Mouse (Mus musculus): ENCODE results near the gene Olfr824.
"Not testable (repeated sequence)": the region's sequence is repeated elsewhere in the genome, so short reads cannot be mapped to it uniquely, and the experiment has no call there.

The Olfr824 gene

DNA sequence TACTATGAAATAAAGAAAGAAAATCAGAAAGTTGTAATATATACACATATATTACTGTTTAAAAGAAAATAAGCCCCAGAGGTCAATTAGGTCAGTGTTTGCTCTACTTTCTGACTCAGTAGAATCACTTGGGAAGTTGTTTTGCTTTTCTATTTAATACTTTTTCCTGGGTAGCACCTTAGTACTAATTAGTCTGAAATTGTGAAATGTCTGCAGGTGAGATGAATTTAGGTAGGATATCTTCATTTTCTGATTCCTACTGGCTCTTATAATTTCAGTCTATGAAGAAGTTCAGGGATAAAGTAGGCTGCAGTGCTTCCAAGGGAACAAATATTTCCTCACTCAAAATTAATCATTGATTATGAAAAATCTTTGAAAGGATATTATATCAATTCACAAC lies at the start of gene Olfr824:
Olfr824 (minus strand) TSS at position 101 of the 400 bp plus-strand sequence.
- not testable (repeated sequence) for DNase-seq (ENCODE audit: low read depth, low spot score)

DNA sequence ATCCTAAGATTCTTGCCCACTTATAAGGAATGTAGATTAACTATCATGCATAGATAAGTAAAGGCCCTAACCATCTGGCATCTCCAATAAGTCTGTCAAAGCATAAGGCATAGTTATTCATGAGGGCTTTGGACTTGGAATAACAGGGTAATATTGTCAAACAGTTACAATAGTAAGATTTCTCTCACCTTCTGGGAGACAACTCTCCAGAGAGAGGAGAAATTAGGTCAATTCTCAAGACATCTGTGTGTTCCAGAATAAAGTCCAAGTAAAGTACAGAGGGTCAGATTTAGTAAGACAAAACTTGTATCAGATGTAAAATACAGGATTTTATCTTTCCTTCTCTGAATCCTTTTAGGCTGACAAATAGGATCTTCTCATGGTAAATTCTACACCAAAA lies 36.9 kb upstream of the Olfr824 start, which contains the start of gene Olfr825:
Olfr825 (minus strand) TSS at position 101 of the 400 bp plus-strand sequence.
- DNase-seq (ENCODE audit: low read depth, low spot score) = no peak

DNA sequence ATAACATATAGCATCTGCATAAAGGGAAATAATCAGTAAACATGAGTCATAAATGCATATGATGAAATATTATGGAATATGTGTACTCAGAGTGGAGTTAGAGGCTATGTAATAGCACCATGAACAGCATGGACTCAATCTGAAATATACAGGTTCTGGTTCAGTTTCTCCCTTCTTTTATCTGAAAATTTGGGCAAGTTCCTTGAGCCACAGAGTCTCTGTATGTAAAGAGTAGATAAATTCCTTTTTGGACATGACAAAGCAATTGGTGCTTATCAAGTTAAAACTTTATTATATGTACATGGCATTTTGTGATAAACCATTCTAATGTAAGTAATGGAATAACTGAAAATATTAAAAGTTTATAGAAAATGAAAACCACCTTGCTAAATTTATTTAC lies 35.4 kb upstream of the Olfr824 start:
- DNase-seq (ENCODE audit: low read depth, low spot score) = no peak

DNA sequence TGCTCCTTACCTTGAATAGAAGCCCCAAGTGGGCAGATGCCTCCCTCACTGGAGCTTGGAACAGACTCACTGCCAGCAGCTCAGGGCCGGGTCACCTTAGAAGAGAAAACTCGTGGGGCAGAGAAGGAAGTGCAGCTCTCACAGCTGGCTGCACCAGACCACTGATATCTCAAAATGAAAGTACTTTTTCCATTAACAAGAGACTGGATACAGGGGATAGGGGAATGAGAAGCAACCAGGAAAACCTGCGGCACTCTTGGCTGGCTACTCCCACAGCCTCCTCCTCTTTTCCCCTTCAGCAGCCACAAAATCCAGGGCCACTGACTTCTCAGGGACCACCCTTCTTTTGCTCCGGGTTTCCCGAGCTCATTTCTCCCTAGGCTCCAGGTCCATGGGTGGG lies 14.3 kb upstream of the Olfr824 start:
- DNase-seq (ENCODE audit: low read depth, low spot score) = no peak

DNA sequence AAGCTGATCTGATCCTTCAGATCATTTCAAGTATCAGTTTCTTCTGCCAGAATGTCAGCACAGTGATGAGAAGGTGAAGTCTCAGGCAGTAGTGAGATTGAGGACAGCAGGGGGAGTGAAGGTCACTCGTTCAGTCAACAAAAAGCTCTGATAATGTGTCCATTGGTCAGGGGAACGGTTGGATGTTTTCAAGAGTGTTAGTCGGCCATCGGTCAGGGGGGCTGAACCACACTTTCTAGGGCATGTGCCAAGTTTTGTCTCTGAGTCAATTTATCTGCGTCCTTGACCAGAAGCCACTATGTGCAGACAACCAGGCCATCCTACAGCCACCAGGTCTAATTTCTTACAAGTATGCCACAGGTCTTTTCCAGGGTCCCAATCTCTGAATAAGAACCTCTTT lies 12.7 kb upstream of the Olfr824 start:
- DNase-seq (ENCODE audit: low read depth, low spot score) = not testable (repeated sequence)

DNA sequence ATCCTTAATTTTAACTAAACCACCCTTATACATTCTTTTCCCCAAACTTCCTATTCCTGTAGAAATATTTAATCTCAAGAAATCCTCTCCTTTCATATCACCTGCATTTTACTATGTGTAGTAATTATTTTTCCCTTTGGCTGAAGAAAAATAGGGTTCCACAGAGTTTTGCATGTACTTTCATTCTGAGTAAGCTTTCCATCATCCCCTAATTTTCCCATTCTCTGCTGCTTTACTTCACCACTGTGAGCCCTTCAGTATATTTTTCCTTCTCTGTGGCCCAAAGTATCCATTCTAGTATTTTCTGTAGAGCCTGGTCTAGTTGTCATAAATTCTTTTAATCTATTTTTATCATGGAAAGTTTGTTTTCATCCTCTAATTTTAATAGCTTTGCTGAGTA lies 5.0 kb upstream of the Olfr824 start:
- no peak for DNase-seq (ENCODE audit: low read depth, low spot score)

DNA sequence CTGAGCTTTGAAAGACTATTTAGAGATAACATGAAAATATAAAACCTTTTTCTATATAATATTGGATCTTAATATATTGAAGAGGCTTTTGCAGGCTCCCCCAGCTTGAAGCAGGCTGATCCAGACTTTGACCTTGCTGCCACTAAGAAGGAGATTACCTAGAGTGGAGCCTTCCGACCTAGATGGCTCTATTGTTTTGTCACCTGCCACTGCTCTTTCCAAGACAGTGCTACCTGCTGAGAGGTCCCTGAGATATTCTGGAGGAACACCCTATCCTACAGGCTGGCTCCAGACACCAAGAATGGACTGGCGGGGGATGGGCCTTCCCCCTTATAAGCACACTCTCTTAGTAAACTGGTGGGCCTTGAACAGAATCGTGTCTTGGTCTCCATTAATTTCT lies 13.8 kb downstream of the Olfr824 start:
- DNase-seq (ENCODE audit: low read depth, low spot score) = not testable (repeated sequence)

DNA sequence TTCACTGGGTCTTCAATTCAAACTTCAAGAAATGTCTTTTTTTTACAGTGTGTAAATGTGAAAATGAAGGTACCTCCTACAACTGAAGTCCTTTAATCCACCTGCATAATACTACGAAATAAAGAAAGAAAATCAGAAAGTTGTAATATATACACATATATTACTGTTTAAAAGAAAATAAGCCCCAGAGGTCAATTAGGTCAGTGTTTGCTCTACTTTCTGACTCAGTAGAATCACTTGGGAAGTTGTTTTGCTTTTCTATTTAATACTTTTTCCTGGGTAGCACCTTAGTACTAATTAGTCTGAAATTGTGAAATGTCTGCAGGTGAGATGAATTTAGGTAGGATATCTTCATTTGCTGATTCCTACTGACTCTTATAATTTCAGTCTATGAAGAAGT lies 14.5 kb downstream of the Olfr824 start, which contains the start of gene Olfr823:
Olfr823 (minus strand) TSS at position 101 of the 400 bp plus-strand sequence.
- DNase-seq (ENCODE audit: low read depth, low spot score) = not testable (repeated sequence)

DNA sequence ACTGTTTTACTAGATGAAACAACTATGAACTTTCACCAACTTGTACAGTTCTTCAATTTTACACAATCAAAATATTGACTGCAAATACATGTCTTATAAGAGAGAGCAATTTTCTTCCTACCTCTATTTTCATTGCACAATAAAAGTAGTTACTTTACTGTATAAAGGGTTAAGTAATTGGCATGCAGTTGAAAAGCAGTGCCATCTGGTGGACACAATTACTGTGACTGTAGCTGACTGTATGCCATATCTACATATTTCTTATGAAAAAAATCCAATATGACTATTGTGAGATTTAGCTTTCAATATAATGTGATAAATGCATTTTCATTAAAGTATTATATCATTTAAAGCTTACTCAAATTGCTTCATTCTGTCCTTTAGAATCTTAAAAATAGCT lies 33.7 kb downstream of the Olfr824 start:
- DNase-seq (ENCODE audit: low read depth, low spot score) = no peak

DNA sequence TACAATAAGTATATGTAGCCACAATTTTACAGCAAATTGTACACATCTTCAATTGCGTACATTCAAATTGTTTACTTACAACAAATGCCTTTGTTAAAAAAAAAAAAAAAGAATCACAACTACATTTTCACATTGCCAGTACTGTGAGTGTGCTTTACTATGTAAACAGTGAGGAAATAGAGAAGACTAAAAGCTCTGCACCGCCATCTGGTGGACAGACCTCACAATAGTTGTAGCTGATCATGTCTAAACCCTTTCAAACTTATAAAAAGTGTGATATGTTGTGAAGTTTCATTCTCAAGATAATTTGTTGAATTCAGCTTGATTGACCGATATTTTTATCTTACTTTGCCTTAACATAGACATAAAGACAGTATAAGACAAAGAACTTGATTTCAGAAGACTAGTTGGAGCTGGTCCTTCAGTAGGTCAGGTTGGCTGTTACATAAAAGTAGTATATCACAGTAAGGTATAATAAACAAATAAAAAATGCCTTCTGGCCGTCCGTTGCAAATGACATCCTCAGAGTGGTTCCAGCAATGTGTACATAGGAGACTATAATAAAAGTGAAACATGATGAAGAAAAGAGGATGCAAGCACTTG lies 36.9 kb downstream of the Olfr824 start:
- peak; percentile 18 for DNase-seq (ENCODE audit: low read depth, low spot score)
